Mouse (Mus musculus): Measurements from ENCODE around the gene Aar2. TPM values are rescaled to one million over a fixed set of nuclear protein-coding genes. Genes with fewer than 3 reads are reported as not detected.

Aar2 gene
- total and polyA plus RNA-seq, 3 experiments: 28.2 to 34.1 TPM; not detected in 1

- Histone ChIP-seq H3K4me1 (ENCODE audit: control insufficient read depth in 1 of 2, insufficient read depth in 2 of 2, low read length in 2 of 2) (no peaks in the 10 kb centered on the region), H3K79me2 (ENCODE audit: control insufficient read depth, insufficient read depth, low read length, poor library complexity) (no peaks in the 10 kb centered on the region), H3K4me3 (ENCODE audit: control insufficient read depth in 1 of 2, insufficient read depth in 1 of 2, low read depth in 2 of 2, low read length in 2 of 2) (no peak overlapping the region), H3K9me3 (replicated peaks; ENCODE audit: insufficient read depth, low read length) (no peaks in the 10 kb centered on the region), H3K36me3 (ENCODE audit: control insufficient read depth in 1 of 2, insufficient read depth in 2 of 2, low read length in 2 of 2) (no peaks in the 10 kb centered on the region), H3K27ac (ENCODE audit: control insufficient read depth, low read depth, low read length) (no peak overlapping the region), H3K27me3 (ENCODE audit: control insufficient read depth in 1 of 2, insufficient read depth in 2 of 2, low read length in 2 of 2) (peaks cover 0 to 4% of the 10 kb centered on the region in 2 experiments; a peak in 1 of 4 replicates), H3K9ac (ENCODE audit: control insufficient read depth, low read depth, low read length, poor library complexity, severe bottlenecking) (no peak overlapping the region)
- TF ChIP-seq MAX (IDR thresholded peaks at IDR 0.05; ENCODE audit: low read length): no peak
- DNase-seq (ENCODE audit: low read depth, low spot score): no peak
Measured at GRCm38 (mm10) chr2:156605971-156606370, 58.6 kb downstream of the Aar2 start.

GRCm38 (mm10) chr2:156613081-156613540, 65.7 kb downstream of the Aar2 start:
- Histone ChIP-seq H3K9ac (ENCODE audit: control insufficient read depth, low read depth, low read length, poor library complexity, severe bottlenecking) (no peak overlapping the region), H3K27me3 (ENCODE audit: control insufficient read depth in 1 of 2, insufficient read depth in 2 of 2, low read length in 2 of 2) (no peaks in the 10 kb centered on the region; a peak in 1 of 4 replicates), H3K4me3 (ENCODE audit: control insufficient read depth in 1 of 2, insufficient read depth in 1 of 2, low read depth in 2 of 2, low read length in 2 of 2) (no peak overlapping the region), H3K4me1 (ENCODE audit: control insufficient read depth in 1 of 2, insufficient read depth in 2 of 2, low read length in 2 of 2) (no peaks in the 10 kb centered on the region), H3K9me3 (replicated peaks; ENCODE audit: insufficient read depth, low read length) (no peaks in the 10 kb centered on the region), H3K79me2 (ENCODE audit: control insufficient read depth, insufficient read depth, low read length, poor library complexity) (no peaks in the 10 kb centered on the region), H3K36me3 (ENCODE audit: control insufficient read depth in 1 of 2, insufficient read depth in 2 of 2, low read length in 2 of 2) (no peaks in the 10 kb centered on the region), H3K27ac (ENCODE audit: control insufficient read depth, low read depth, low read length) (no peak overlapping the region)
- TF ChIP-seq SMC3 (IDR thresholded peaks at IDR 0.05; ENCODE audit: low read depth, low read length) (no peak), E2F4 (IDR thresholded peaks at IDR 0.05; ENCODE audit: borderline replicate concordance, low read depth, low read length) (no peak), EP300 (IDR thresholded peaks at IDR 0.05; ENCODE audit: low read depth in 1 of 2, low read length in 2 of 2) (no peak), KAT2A (conservative IDR thresholded peaks at IDR 0.05; ENCODE audit: low read depth, low read length) (no peak), MAFK (IDR thresholded peaks at IDR 0.05; ENCODE audit: borderline replicate concordance, low read depth, low read length) (no peak), ZNF384 (IDR thresholded peaks at IDR 0.05; ENCODE audit: low read depth, low read length) (no peak), GABPA (IDR thresholded peaks at IDR 0.05; ENCODE audit: low read depth, low read length) (no peak), RAD21 (IDR thresholded peaks at IDR 0.05; ENCODE audit: low read depth, low read length) (no peak), ZC3H11A (IDR thresholded peaks at IDR 0.05; ENCODE audit: low read depth, low read length) (no peak), MXI1 (IDR thresholded peaks at IDR 0.05; ENCODE audit: low read depth, low read length) (no peak), MEF2A (IDR thresholded peaks at IDR 0.05; ENCODE audit: extremely low read depth, insufficient replicate concordance, low read depth, low read length, poor library complexity, severe bottlenecking) (no peak)
- DNase-seq (ENCODE audit: low read depth, low spot score): no peak

GRCm38 (mm10) chr2:156613541-156614257, 66.3 kb downstream of the Aar2 start, which contains the start of gene Dlgap4:
Dlgap4 (plus strand) TSS chr2:156613705.
- Histone ChIP-seq H3K9me3 (replicated peaks; ENCODE audit: insufficient read depth, low read length) (no peaks in the 10 kb centered on the region), H3K9ac (ENCODE audit: control insufficient read depth, low read depth, low read length, poor library complexity, severe bottlenecking) (no peak within 1 kb of the TSS), H3K79me2 (ENCODE audit: control insufficient read depth, insufficient read depth, low read length, poor library complexity) (no peaks in the 10 kb centered on the region), H3K4me3 (ENCODE audit: control insufficient read depth in 1 of 2, insufficient read depth in 1 of 2, low read depth in 2 of 2, low read length in 2 of 2) (no peak within 1 kb of the TSS), H3K36me3 (ENCODE audit: control insufficient read depth in 1 of 2, insufficient read depth in 2 of 2, low read length in 2 of 2) (no peaks in the 10 kb centered on the region), H3K27ac (ENCODE audit: control insufficient read depth, low read depth, low read length) (no peak within 1 kb of the TSS), H3K27me3 (ENCODE audit: control insufficient read depth in 1 of 2, insufficient read depth in 2 of 2, low read length in 2 of 2) (no peaks in the 10 kb centered on the region; a peak in 1 of 4 replicates), H3K4me1 (ENCODE audit: control insufficient read depth in 1 of 2, insufficient read depth in 2 of 2, low read length in 2 of 2) (no peaks in the 10 kb centered on the region)
- TF ChIP-seq TCF12 (IDR thresholded peaks at IDR 0.05; ENCODE audit: low read depth, low read length) (no peak), CHD1 (IDR thresholded peaks at IDR 0.05; ENCODE audit: low read depth, low read length) (no peak), BHLHE40 (IDR thresholded peaks at IDR 0.05; ENCODE audit: borderline replicate concordance, low read depth, low read length) (no peak), RCOR1 (IDR thresholded peaks at IDR 0.05; ENCODE audit: low read depth, low read length) (no peak), SMC3 (IDR thresholded peaks at IDR 0.05; ENCODE audit: low read depth, low read length) (no peak), MEF2A (IDR thresholded peaks at IDR 0.05; ENCODE audit: extremely low read depth, insufficient replicate concordance, low read depth, low read length, poor library complexity, severe bottlenecking) (no peak), TBP (IDR thresholded peaks at IDR 0.05; ENCODE audit: low read depth, low read length) (no peak), USF2 (IDR thresholded peaks at IDR 0.05; ENCODE audit: borderline replicate concordance in 1 of 2, insufficient read depth in 1 of 2, low read depth in 1 of 2, low read length in 2 of 2) (no peak), KAT2A (conservative IDR thresholded peaks at IDR 0.05; ENCODE audit: low read depth, low read length) (no peak), SIN3A (IDR thresholded peaks at IDR 0.05; ENCODE audit: low read length) (no peak), CHD2 (IDR thresholded peaks at IDR 0.05; ENCODE audit: low read length) (no peak), MAZ (IDR thresholded peaks at IDR 0.05; ENCODE audit: low read depth, low read length) (no peak), ZMIZ1 (IDR thresholded peaks at IDR 0.05; ENCODE audit: low read depth, low read length) (no peak), CTCF (IDR thresholded peaks at IDR 0.05 in 2 of 3, conservative IDR thresholded peaks at IDR 0.05 in 1 of 3; ENCODE audit: control insufficient read depth in 1 of 3, insufficient read depth in 1 of 3, low read depth in 2 of 3, low read length in 3 of 3, poor library complexity in 1 of 3, severe bottlenecking in 1 of 3) (no peak)
- no peak for DNase-seq (ENCODE audit: low read depth, low spot score)

Data from MEL (cell line).